11 mouse cellular contexts compared by ENCODE assay signal in the genomic region with DNA sequence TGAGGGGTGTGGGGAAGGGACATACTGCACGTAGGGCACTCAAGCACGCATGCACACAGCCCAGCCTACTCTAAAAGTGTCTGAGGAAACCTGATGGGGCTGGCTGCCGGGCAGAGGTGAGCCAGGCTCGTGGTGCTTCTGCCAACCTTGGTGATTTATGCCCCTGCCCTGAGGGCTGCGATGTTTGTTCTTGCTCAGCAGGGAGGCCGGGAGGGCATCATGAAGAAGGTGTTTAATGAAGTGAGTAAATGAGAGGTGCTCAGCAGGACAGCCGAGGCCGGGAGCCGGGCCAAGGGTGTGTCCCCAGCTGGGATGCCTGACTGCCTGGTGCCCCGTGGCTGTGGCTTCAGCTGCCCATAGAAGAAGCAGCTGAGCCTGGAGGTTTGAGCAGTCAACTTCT.
DNase-seq lines count a peak whose midpoint lies in the region; ATAC-seq and TF ChIP-seq lines count a peak whose summit lies in the region.
"Had no signal": no experiment of that assay in that cellular context is flagged by ENCODE, and none has a peak within 500 bp of the region (broad histone marks: within the 10 kb centered on the region; RNA-seq: fewer than 3 reads in every experiment).

No protein-coding gene starts in this region.

- peaks cover 31% of the 10 kb centered on the region for H3K4me1 ChIP-seq in embryonic facial prominence, embryonic 14.5 days (ENCODE audit: control insufficient read depth, insufficient read depth, low read length)
- H3K4me1 ChIP-seq in kidney, adult 2 months (ENCODE audit: control insufficient read depth, insufficient read depth, low read length) = no peaks in the 10 kb centered on the region

- no peak overlapping the region for H3ac ChIP-seq in myocyte (ENCODE audit: control insufficient read depth, insufficient read length)

- no peaks in the 10 kb centered on the region for H3K36me3 ChIP-seq in embryonic facial prominence, embryonic 14.5 days (ENCODE audit: control insufficient read depth, insufficient read depth, low read length)
- H3K36me3 ChIP-seq in kidney, adult 2 months (ENCODE audit: control insufficient read depth, insufficient read depth, low read length) = no peaks in the 10 kb centered on the region
- H3K36me3 ChIP-seq in myocyte (ENCODE audit: control insufficient read depth, insufficient read depth) = no peaks in the 10 kb centered on the region

- intact Hi-C loops in heart, postnatal 25 days (cut with DNase I) = no loop called here

- ATAC-seq in embryonic facial prominence, embryonic 14.5 days (ENCODE audit: low read depth) = 0 out of 2 replicates have a peak, but pooled peaks have one; percentile 23

- H3K27ac ChIP-seq in embryonic facial prominence, embryonic 14.5 days (replicated peaks; ENCODE audit: low read depth, low read length) = no peak overlapping the region
- no peak overlapping the region for H3K27ac ChIP-seq in kidney, adult 2 months (ENCODE audit: insufficient read depth, low read depth, low read length)
- H3K27ac ChIP-seq: left cerebral cortex, adult 2 months had no signal

- no peaks in the 10 kb centered on the region for H3K79me2 ChIP-seq in myocyte (ENCODE audit: control insufficient read depth, insufficient read depth)

- H3K4me3 ChIP-seq in embryonic facial prominence, embryonic 14.5 days (ENCODE audit: low read depth, low read length) = no peak overlapping the region
- no peak overlapping the region for H3K4me3 ChIP-seq in kidney, adult 2 months (ENCODE audit: insufficient read depth, low read depth, low read length)
- no peak overlapping the region for H3K4me3 ChIP-seq in myocyte
- H3K4me3 ChIP-seq: left cerebral cortex, adult 2 months had no signal

- no peaks in the 10 kb centered on the region for H3K9me3 ChIP-seq in embryonic facial prominence, embryonic 14.5 days (ENCODE audit: control insufficient read depth, low read length)

- TF ChIP-seq POLR2A in kidney, adult 2 months (IDR thresholded peaks at IDR 0.05; ENCODE audit: low read depth, low read length) = no peak
- no peak for TF ChIP-seq POLR2A in myocyte (IDR thresholded peaks at IDR 0.05; ENCODE audit: insufficient read length, low read depth)

- 36% methylated on average over 8 of the region's 10 CpGs for WGBS in embryonic facial prominence, embryonic 14.5 days
- WGBS in kidney, adult 2 months = 19% methylated on average over 10 of the region's 10 CpGs

- TF ChIP-seq CTCF in kidney, adult 2 months (conservative IDR thresholded peaks at IDR 0.05; ENCODE audit: insufficient read depth, insufficient read length, low read depth, low read length) = no peak

- 0 out of 2 replicates have a peak overlapping the region, but pooled peaks have one; percentile 3 for H3K9ac ChIP-seq in embryonic facial prominence, embryonic 14.5 days (ENCODE audit: low read depth, low read length)

- peak; percentile 28 to 46 for DNase-seq in lung, adult 18-20 months
- DNase-seq in lung, postnatal 10 days = no peak
- no peak for DNase-seq in embryonic facial prominence, embryonic 14.5 days (ENCODE audit: low spot score)
- DNase-seq in kidney, adult 2 months = peak; percentile 36
- DNase-seq in cerebellum, postnatal 14 days = no peak
- DNase-seq in heart, postnatal 25 days (ENCODE audit: low spot score) = no peak
- DNase-seq: adrenal gland, postnatal 10 days; cerebellum, postnatal 25 days; heart, postnatal 4 days had no signal

- H3K4me2 ChIP-seq in embryonic facial prominence, embryonic 14.5 days (ENCODE audit: low read depth, low read length) = no peak overlapping the region
- no peak overlapping the region for H3K4me2 ChIP-seq in myocyte (ENCODE audit: low read depth)

- no peaks in the 10 kb centered on the region for H3K27me3 ChIP-seq in embryonic facial prominence, embryonic 14.5 days (replicated peaks; ENCODE audit: control insufficient read depth, insufficient read depth, low read length)
- H3K27me3 ChIP-seq in kidney, adult 2 months (replicated peaks; ENCODE audit: control insufficient read depth, insufficient read depth, low read length) = no peaks in the 10 kb centered on the region; the same call in 1 of the 2 replicates
- H3K27me3 ChIP-seq in myocyte (ENCODE audit: control insufficient read depth, insufficient read depth, insufficient read length) = peaks cover 20% of the 10 kb centered on the region

TF ChIP-seq in myocyte, 11 proteins besides CTCF, POLR2A, EP300 and RAD21:
- TF ChIP-seq MYOG (IDR thresholded peaks at IDR 0.05; ENCODE audit: control insufficient read depth in 1 of 3, insufficient read depth in 1 of 3, insufficient read length in 2 of 3, low read depth in 2 of 3) (peak in 1 of 3 experiments; percentile 59), POLR2AphosphoS2 (IDR thresholded peaks at IDR 0.05; ENCODE audit: insufficient read length, low read depth) (no peak), MAX (IDR thresholded peaks at IDR 0.05; ENCODE audit: low read depth) (no peak), MYOD1 (IDR thresholded peaks at IDR 0.05; ENCODE audit: control insufficient read depth in 1 of 3, insufficient read length in 2 of 3, low read depth in 2 of 3) (no peak), TCF3 (IDR thresholded peaks at IDR 0.05; ENCODE audit: insufficient read length, low read depth) (peak; percentile 29)

Comparison
In these comparisons a context has a peak if more than half of its experiments do, and no peak if none do; other contexts are left out.
1. DNase-seq: peak in lung, adult 18-20 months (2 of 2) and kidney, adult 2 months (single experiment); none in lung, postnatal 10 days (single experiment), embryonic facial prominence, embryonic 14.5 days (single experiment), cerebellum, postnatal 14 days (0 of 2) and heart, postnatal 25 days (single experiment).